Mouse (Mus musculus) neural tube, embryonic 10.5 days (tissue): Measurements from ENCODE around the gene Hoxb6.

Experiments
- DNase-seq: peaks from one replicate; pipeline ENCODE4 v3.0.0-alpha.2; 2017; ENCODE audit warnings: low spot score; ENCODE audit errors: extremely low spot score

Gene Hoxb6

GRCm38 (mm10) chr11:96349491-96350340, 57.4 kb downstream of the Hoxb6 start:
- peak; percentile 83 for DNase-seq

- DNase-seq: no peak
Measured at GRCm38 (mm10) chr11:96350341-96350624, 58.0 kb downstream of the Hoxb6 start, which contains the start of gene Hoxb2. Gene Hoxb2 (plus strand): TSS chr11:96350525.

DNA sequence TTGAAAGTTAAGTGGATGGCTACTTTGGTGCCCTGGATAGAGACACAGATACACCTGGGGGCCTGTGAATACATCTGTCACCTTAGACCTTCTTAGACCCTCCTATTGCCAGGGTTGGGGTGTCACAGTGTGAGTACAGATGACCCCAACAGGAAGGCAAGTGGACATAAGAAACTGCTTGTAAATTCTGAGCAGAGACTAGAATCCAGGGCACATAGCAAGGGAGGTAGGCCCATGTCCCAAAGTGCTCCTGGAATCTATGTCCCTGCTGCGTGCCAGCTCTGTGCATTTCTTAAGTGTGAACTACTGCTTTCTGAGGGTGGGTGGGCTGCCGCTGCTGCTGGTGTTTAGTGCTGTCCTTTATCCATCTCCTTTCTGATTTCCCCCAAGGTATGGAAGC, 58.5 kb downstream of the Hoxb6 start:
- DNase-seq: peak; percentile 56
